Mouse (Mus musculus) olfactory bulb, adult 2 months (tissue): ENCODE data around the gene Nelfb.
A peak's percentile ranks its signal among the peaks of the same experiment; 100 is the strongest.

Experiments
- CTCF ChIP-seq: fragments of 200-500 bp; IDR thresholded peaks from 2 replicates; pipeline ENCODE4 v1.5.1; 2012; ENCODE audit warnings: low read depth, mild to moderate bottlenecking, low read length, moderate library complexity; ENCODE audit not compliant: insufficient read depth
- POLR2A ChIP-seq: fragments of 200-500 bp; IDR thresholded peaks from 2 replicates; pipeline ENCODE4 v1.6.1; 2012; ENCODE audit warnings: mild to moderate bottlenecking, low read depth, low read length, moderate library complexity; ENCODE audit not compliant: insufficient read depth

- TF ChIP-seq CTCF, result peak; percentile 66
- TF ChIP-seq POLR2A, result 0 out of 2 replicates have a peak, but pooled peaks have one; percentile 11
Measured at GRCm38 (mm10) chr2:25193330-25193770, 17.9 kb downstream of the Nelfb start.
